Mouse (Mus musculus) liver, embryonic 13.5 days (tissue): Measurements from ENCODE around the gene Ankef1. TPM values are rescaled to one million over a fixed set of nuclear protein-coding genes. Genes with fewer than 3 reads are reported as not detected.

ENCODE experiments used
- ATAC-seq: fragments of 200-750 bp; cut with Nextera tagmentation; 2 replicates; pipeline ENCODE4 v1.8.0; 2017; ENCODE audit warnings: low read depth, mild to moderate bottlenecking, moderate number of reproducible peaks, moderate library complexity
- DNase-seq: peaks from one replicate; pipeline ENCODE4 v3.0.0; 2022
- H3K27ac ChIP-seq: fragments of 300-500 bp; sonication (generic); 2 replicates; pipeline ENCODE4 v1.5.1; 2015; ENCODE audit warnings: moderate library complexity, mild to moderate bottlenecking, inconsistent platforms
- H3K27me3 ChIP-seq: fragments of 300-500 bp; sonication (generic); 2 replicates; pipeline ENCODE4 v1.6.1; 2015; ENCODE audit warnings: mild to moderate bottlenecking, inconsistent platforms
- H3K36me3 ChIP-seq: fragments of 300-500 bp; sonication (generic); 2 replicates; pipeline ENCODE4 v1.6.1; 2015; ENCODE audit warnings: mild to moderate bottlenecking, inconsistent platforms
- H3K4me1 ChIP-seq: fragments of 300-500 bp; sonication (generic); replicated peaks from 2 replicates; pipeline ENCODE4 v1.6.1; 2015; ENCODE audit warnings: inconsistent platforms
- H3K4me2 ChIP-seq: fragments of 300-500 bp; sonication (generic); 2 replicates; pipeline ENCODE4 v1.6.1; 2015; ENCODE audit warnings: inconsistent platforms, mild to moderate bottlenecking, moderate library complexity
- H3K4me3 ChIP-seq: fragments of 300-500 bp; sonication (generic); replicated peaks from 2 replicates; pipeline ENCODE4 v1.5.1; 2015; ENCODE audit warnings: mild to moderate bottlenecking, inconsistent platforms
- H3K9ac ChIP-seq: fragments of 300-500 bp; sonication (generic); 2 replicates; pipeline ENCODE4 v1.6.1; 2015; ENCODE audit warnings: mild to moderate bottlenecking, inconsistent platforms
- H3K9me3 ChIP-seq: fragments of 300-500 bp; sonication (generic); replicated peaks from 2 replicates; pipeline ENCODE4 v1.6.1; 2016; ENCODE audit warnings: inconsistent platforms
- WGBS: fragments of 180-500 bp; shearing (Covaris S2); methylation state at CpG from one replicate; pipeline ENCODE4 v1.1.7; 2015; ENCODE audit not compliant: insufficient replicate concordance; 5-methylcytosine and 5-hydroxymethylcytosine counted together
- polyA plus RNA-seq: library from polyadenylated mRNA; unstranded; fragments of >200 nt; fragmentation: Nextera tagmentation; extraction: Ambion mirVana; gene quantifications from 2 replicates; pipeline ENCODE4 v1.2.1, GENCODE M21; 2015

Ankef1 gene
- polyA plus RNA-seq, 1 experiment from 2014 or later: not detected

- ATAC-seq (no peak), DNase-seq (no peak)
- H3K36me3 ChIP-seq: no peaks in the 10 kb centered on the region
- no peak overlapping the region for H3K27ac ChIP-seq
- H3K4me1 ChIP-seq: no peaks in the 10 kb centered on the region
- H3K9me3 ChIP-seq: no peaks in the 10 kb centered on the region
- H3K4me3 ChIP-seq: no peak overlapping the region
- H3K27me3 ChIP-seq: no peaks in the 10 kb centered on the region
- no peak overlapping the region for H3K4me2 ChIP-seq
- H3K9ac ChIP-seq: no peak overlapping the region
- 71% methylated on average over 5 of the region's 5 CpGs for WGBS
These were observed 99.0 kb downstream of the Ankef1 start for GRCm38 (mm10) chr2:136600651-136601170.

DNA sequence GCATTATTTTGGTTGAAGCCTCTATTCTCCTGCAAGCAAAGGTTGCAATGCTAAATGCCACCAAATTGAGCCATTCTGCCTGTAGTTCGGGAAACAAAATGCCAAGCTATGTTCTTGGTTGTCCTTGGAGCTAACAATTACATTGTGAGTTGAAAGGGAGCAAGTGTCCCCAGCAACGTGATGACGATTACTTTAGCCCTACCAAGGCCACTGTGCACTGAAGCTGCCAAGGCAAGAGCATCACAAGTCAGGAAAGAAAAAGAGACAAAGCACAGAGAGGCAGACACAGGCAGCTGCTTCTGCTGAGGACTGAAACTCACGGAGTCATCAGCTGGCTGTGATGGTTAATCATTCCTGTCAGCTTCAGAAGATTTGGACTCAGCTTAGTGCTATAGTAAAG, 99.5 kb downstream of the Ankef1 start:
- no peak for ATAC-seq
- Histone ChIP-seq H3K27ac (no peak overlapping the region), H3K4me3 (no peak overlapping the region), H3K9ac (no peak overlapping the region), H3K4me1 (no peaks in the 10 kb centered on the region), H3K9me3 (no peaks in the 10 kb centered on the region), H3K4me2 (no peak overlapping the region), H3K36me3 (no peaks in the 10 kb centered on the region), H3K27me3 (no peaks in the 10 kb centered on the region)
- 59% methylated on average over 4 of the region's 4 CpGs for WGBS
- DNase-seq: no peak

Other genes with a start within 250 kb of the Ankef1 start
- gene Pak7, start 113.9 kb upstream of the Ankef1 start, polyA plus RNA-seq: 0.08 and 0.09 TPM in 2 replicates
- gene Snap25, start 211.5 kb downstream of the Ankef1 start, polyA plus RNA-seq: 0.08 and 0.16 TPM in 2 replicates